Mouse (Mus musculus) bone marrow macrophage, adult 2 months (primary cell): ENCODE data around the gene Wsb2.

ENCODE experiments used
- CTCF ChIP-seq: IDR thresholded peaks from 2 replicates; pipeline ENCODE4 v1.5.1; 2012; ENCODE audit warnings: low read depth, mild to moderate bottlenecking, low read length, moderate library complexity
- POLR2A ChIP-seq: IDR thresholded peaks from 2 replicates; pipeline ENCODE4 v1.6.1; 2012; ENCODE audit warnings: mild to moderate bottlenecking, low read depth, low read length, borderline replicate concordance

DNA sequence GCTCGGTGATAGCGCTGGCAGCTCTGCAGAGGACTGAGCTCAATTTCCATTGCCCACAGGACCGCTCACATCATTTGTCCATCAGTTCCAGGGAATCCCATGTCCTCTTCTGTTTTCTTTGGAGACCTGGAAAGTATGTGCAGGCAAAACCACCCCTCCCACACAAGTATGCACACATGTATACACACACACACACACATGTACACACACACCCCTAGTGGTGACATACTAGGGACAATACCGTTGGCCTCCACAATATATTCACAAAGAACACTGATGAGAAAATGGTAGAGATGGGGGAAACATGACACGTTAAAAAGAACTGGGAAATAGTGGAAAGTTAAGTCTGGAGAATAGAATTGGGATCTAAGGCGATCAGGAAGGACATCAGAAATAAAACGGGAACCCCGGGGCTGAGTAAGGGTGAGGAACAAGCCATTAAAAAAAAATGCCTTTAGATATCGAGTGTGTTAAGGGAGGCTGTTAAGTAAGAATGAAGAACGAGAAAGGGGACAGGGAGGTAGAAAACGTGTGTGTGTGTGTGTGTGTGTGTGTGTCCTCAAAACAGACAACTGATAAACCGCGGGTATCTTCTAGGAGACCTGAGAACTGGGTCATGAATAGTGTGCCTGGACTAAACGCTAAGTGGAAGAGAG, 1.3 kb upstream of the Wsb2 start:
- TF ChIP-seq CTCF (no peak), POLR2A (no peak)
